Mouse (Mus musculus): Measurements from ENCODE around the gene Myrip. TPM values are rescaled to one million over a fixed set of nuclear protein-coding genes. Genes with fewer than 3 reads are reported as not detected.
"Not testable (repeated sequence)": the region's sequence is repeated elsewhere in the genome, so short reads cannot be mapped to it uniquely, and the experiment has no call there.

Myrip gene
- polyA plus RNA-seq, 1 experiment from 2014 or later, result 0.86 TPM

DNA sequence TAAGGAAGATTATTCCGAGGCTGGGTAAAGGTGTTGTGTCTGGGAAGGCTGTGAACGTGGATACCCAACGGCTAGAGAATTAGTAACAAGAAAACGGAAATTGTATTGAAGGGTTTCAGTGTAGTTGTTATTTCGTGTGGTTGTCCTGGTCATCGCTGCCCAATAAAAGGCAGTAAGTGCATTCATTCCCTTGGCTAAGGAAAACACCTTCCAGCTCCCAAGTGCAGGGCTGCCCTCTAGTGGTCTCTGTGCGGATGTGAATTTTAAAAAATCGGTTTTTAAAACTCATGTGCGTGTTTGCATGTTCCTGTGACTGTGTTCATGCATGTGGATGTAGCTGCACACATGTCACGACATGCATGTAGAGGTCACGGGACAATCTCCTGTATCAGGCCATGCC is 76.4 kb downstream of the Myrip start:
- no peaks in the 10 kb centered on the region for H3K36me3 ChIP-seq (ENCODE audit: control insufficient read depth, insufficient read depth, low read length)
- 31% methylated on average over 11 of the region's 11 CpGs for WGBS
- H3K4me3 ChIP-seq (ENCODE audit: low read depth, low read length), result no peak overlapping the region
- H3K9ac ChIP-seq (ENCODE audit: low read length), result no peak overlapping the region
- ATAC-seq (replicated peaks; ENCODE audit: low FRiP score) (no peak), DNase-seq (ENCODE audit: low spot score) (peak; percentile 61)
- H3K27me3 ChIP-seq (ENCODE audit: control insufficient read depth, insufficient read depth, low read length), result no peaks in the 10 kb centered on the region
- no peak overlapping the region for H3K4me2 ChIP-seq (ENCODE audit: low read depth, low read length, severe bottlenecking)
- no peaks in the 10 kb centered on the region for H3K9me3 ChIP-seq (ENCODE audit: control insufficient read depth, low read length)
- H3K4me1 ChIP-seq (replicated peaks; ENCODE audit: control insufficient read depth, insufficient read depth, low read length), result no peaks in the 10 kb centered on the region
- no peak overlapping the region for H3K27ac ChIP-seq (ENCODE audit: low read depth, low read length)

- DNase-seq (ENCODE audit: low spot score), result no peak
- WGBS, result 33% methylated on average over 9 of the region's 9 CpGs
Observed at GRCm38 (mm10) chr9:120395188-120395587, 93.9 kb downstream of the Myrip start.

DNA sequence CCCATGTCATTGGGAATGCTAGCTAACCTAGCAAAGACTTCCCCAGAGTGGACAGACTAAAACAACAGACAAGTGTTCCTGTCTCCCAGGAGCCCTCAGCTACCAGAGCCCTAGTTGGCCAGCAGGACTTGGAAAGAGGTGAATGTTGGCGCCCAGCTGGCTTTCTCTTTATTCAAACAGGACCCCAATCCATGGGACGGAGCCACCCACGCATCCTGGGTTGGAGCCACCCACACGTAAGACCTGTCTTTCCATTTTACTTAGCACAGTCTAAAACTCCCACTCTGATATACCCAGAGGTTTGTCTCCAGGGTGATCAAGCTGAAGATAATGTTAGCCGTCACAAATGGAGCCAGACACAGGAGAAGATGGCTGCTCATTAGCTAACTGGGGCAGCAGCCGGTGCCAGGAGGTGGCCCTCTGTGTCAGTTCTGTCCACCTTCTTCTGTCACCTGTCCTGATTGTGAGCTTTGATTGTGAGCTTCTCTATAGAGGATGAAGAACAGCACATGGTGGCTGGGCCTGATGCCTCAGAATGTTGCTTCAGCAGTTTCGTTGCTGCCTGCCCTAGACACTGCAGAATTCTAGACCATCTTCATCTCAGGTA is 95.4 kb downstream of the Myrip start:
- Histone ChIP-seq H3K36me3 (ENCODE audit: control insufficient read depth, insufficient read depth, low read length) (no peaks in the 10 kb centered on the region), H3K4me3 (ENCODE audit: low read depth, low read length) (no peak overlapping the region), H3K9ac (ENCODE audit: low read length) (no peak overlapping the region), H3K4me1 (replicated peaks; ENCODE audit: control insufficient read depth, insufficient read depth, low read length) (peaks cover 2% of the 10 kb centered on the region; the same call in 1 of the 2 replicates), H3K4me2 (ENCODE audit: low read depth, low read length, severe bottlenecking) (no peak overlapping the region), H3K9me3 (ENCODE audit: control insufficient read depth, low read length) (no peaks in the 10 kb centered on the region), H3K27me3 (ENCODE audit: control insufficient read depth, insufficient read depth, low read length) (no peaks in the 10 kb centered on the region), H3K27ac (ENCODE audit: low read depth, low read length) (no peak overlapping the region)
- no peak for DNase-seq (ENCODE audit: low spot score)
- ATAC-seq (replicated peaks; ENCODE audit: low FRiP score), result no peak
- WGBS, result 93% methylated on average over 7 of the region's 7 CpGs

More at GRCm38 (mm10) chr9:120395188-120395587, 93.9 kb downstream of the Myrip start:
- H3K4me3 ChIP-seq (ENCODE audit: low read depth, low read length), result no peak overlapping the region
- no peak overlapping the region; the same call in 1 of the 2 replicates for H3K4me2 ChIP-seq (ENCODE audit: low read depth, low read length, severe bottlenecking)
- no peak for ATAC-seq (replicated peaks; ENCODE audit: low FRiP score)
- no peaks in the 10 kb centered on the region for H3K36me3 ChIP-seq (ENCODE audit: control insufficient read depth, insufficient read depth, low read length)
- H3K27ac ChIP-seq (ENCODE audit: low read depth, low read length), result no peak overlapping the region
- H3K9ac ChIP-seq (ENCODE audit: low read length), result no peak overlapping the region; the same call in 1 of the 2 replicates
- H3K9me3 ChIP-seq (ENCODE audit: control insufficient read depth, low read length), result no peaks in the 10 kb centered on the region
- H3K4me1 ChIP-seq (replicated peaks; ENCODE audit: control insufficient read depth, insufficient read depth, low read length), result peaks cover 2% of the 10 kb centered on the region; the same call in 1 of the 2 replicates
- H3K27me3 ChIP-seq (ENCODE audit: control insufficient read depth, insufficient read depth, low read length), result no peaks in the 10 kb centered on the region

DNA sequence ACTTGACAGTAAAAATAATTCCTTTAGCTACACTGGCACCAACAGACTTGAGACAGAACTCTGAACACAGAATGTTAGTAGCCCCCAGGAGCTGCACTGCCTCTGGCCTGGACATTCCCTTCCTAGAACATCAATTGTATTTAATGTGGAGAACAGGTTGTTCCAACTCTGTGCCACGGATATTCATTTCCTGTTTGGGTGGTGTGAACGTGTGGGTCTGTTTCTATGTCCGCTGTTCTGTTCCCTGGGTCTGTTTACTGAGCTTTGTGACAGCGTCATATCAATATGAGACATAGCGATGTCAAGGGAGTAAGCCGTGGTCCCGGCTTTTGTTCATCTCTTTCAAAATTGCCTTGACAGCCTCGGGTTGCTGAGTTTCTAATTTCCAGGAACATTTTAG is 97.0 kb downstream of the Myrip start:
- no peaks in the 10 kb centered on the region for H3K36me3 ChIP-seq (ENCODE audit: control insufficient read depth, insufficient read depth, low read length)
- DNase-seq (ENCODE audit: low spot score) (no peak), ATAC-seq (replicated peaks; ENCODE audit: low FRiP score) (no peak)
- no peak overlapping the region for H3K27ac ChIP-seq (ENCODE audit: low read depth, low read length)
- WGBS, result 92% methylated on average over 8 of the region's 8 CpGs
- no peaks in the 10 kb centered on the region for H3K27me3 ChIP-seq (ENCODE audit: control insufficient read depth, insufficient read depth, low read length)
- H3K9me3 ChIP-seq (ENCODE audit: control insufficient read depth, low read length), result no peaks in the 10 kb centered on the region
- no peak overlapping the region for H3K4me2 ChIP-seq (ENCODE audit: low read depth, low read length, severe bottlenecking)
- peaks cover 2% of the 10 kb centered on the region; the same call in 1 of the 2 replicates for H3K4me1 ChIP-seq (replicated peaks; ENCODE audit: control insufficient read depth, insufficient read depth, low read length)
- H3K4me3 ChIP-seq (ENCODE audit: low read depth, low read length), result no peak overlapping the region
- H3K9ac ChIP-seq (ENCODE audit: low read length), result no peak overlapping the region

GRCm38 (mm10) chr9:120399537-120399936 is 98.2 kb downstream of the Myrip start:
- not testable (repeated sequence) for ATAC-seq (replicated peaks; ENCODE audit: low FRiP score); DNase-seq (ENCODE audit: low spot score); H3K9ac ChIP-seq (ENCODE audit: low read length); H3K4me3 ChIP-seq (ENCODE audit: low read depth, low read length); H3K9me3 ChIP-seq (ENCODE audit: control insufficient read depth, low read length); H3K27me3 ChIP-seq (ENCODE audit: control insufficient read depth, insufficient read depth, low read length); H3K27ac ChIP-seq (ENCODE audit: low read depth, low read length); H3K36me3 ChIP-seq (ENCODE audit: control insufficient read depth, insufficient read depth, low read length); H3K4me2 ChIP-seq (ENCODE audit: low read depth, low read length, severe bottlenecking); H3K4me1 ChIP-seq (replicated peaks; ENCODE audit: control insufficient read depth, insufficient read depth, low read length)
- 88% methylated on average over 2 of the region's 2 CpGs for WGBS

GRCm38 (mm10) chr9:120402368-120402767 is 101.1 kb downstream of the Myrip start:
- no peaks in the 10 kb centered on the region for H3K27me3 ChIP-seq (ENCODE audit: control insufficient read depth, insufficient read depth, low read length)
- no peaks in the 10 kb centered on the region for H3K9me3 ChIP-seq (ENCODE audit: control insufficient read depth, low read length)
- H3K36me3 ChIP-seq (ENCODE audit: control insufficient read depth, insufficient read depth, low read length), result no peaks in the 10 kb centered on the region
- no peak overlapping the region for H3K4me3 ChIP-seq (ENCODE audit: low read depth, low read length)
- no peak for DNase-seq (ENCODE audit: low spot score)
- H3K4me2 ChIP-seq (ENCODE audit: low read depth, low read length, severe bottlenecking), result no peak overlapping the region
- no peaks in the 10 kb centered on the region for H3K4me1 ChIP-seq (replicated peaks; ENCODE audit: control insufficient read depth, insufficient read depth, low read length)
- 87% methylated on average over 3 of the region's 3 CpGs for whole genome bisulfite sequencing
- H3K9ac ChIP-seq (ENCODE audit: low read length), result no peak overlapping the region
- no peak for ATAC-seq (replicated peaks; ENCODE audit: low FRiP score)
- H3K27ac ChIP-seq (ENCODE audit: low read depth, low read length), result no peak overlapping the region

GRCm38 (mm10) chr9:120403661-120404060 is 102.3 kb downstream of the Myrip start:
- Histone ChIP-seq H3K27me3 (ENCODE audit: control insufficient read depth, insufficient read depth, low read length) (no peaks in the 10 kb centered on the region), H3K4me1 (replicated peaks; ENCODE audit: control insufficient read depth, insufficient read depth, low read length) (no peaks in the 10 kb centered on the region), H3K9me3 (ENCODE audit: control insufficient read depth, low read length) (no peaks in the 10 kb centered on the region), H3K9ac (ENCODE audit: low read length) (no peak overlapping the region), H3K27ac (ENCODE audit: low read depth, low read length) (no peak overlapping the region), H3K4me2 (ENCODE audit: low read depth, low read length, severe bottlenecking) (no peak overlapping the region), H3K36me3 (ENCODE audit: control insufficient read depth, insufficient read depth, low read length) (no peaks in the 10 kb centered on the region), H3K4me3 (ENCODE audit: low read depth, low read length) (no peak overlapping the region)
- WGBS, result 83% methylated on average over 5 of the region's 5 CpGs
- no peak for ATAC-seq (replicated peaks; ENCODE audit: low FRiP score)
- DNase-seq (ENCODE audit: low spot score), result no peak

GRCm38 (mm10) chr9:120409663-120410181 is 108.4 kb downstream of the Myrip start:
- Histone ChIP-seq H3K9ac (ENCODE audit: low read length) (no peak overlapping the region), H3K4me1 (replicated peaks; ENCODE audit: control insufficient read depth, insufficient read depth, low read length) (no peaks in the 10 kb centered on the region), H3K27me3 (ENCODE audit: control insufficient read depth, insufficient read depth, low read length) (no peaks in the 10 kb centered on the region), H3K4me3 (ENCODE audit: low read depth, low read length) (no peak overlapping the region), H3K27ac (ENCODE audit: low read depth, low read length) (no peak overlapping the region), H3K36me3 (ENCODE audit: control insufficient read depth, insufficient read depth, low read length) (no peaks in the 10 kb centered on the region), H3K4me2 (ENCODE audit: low read depth, low read length, severe bottlenecking) (no peak overlapping the region), H3K9me3 (ENCODE audit: control insufficient read depth, low read length) (no peaks in the 10 kb centered on the region)
- no peak for ATAC-seq (replicated peaks; ENCODE audit: low FRiP score)
- 77% methylated on average over 17 of the region's 17 CpGs for WGBS
- no peak for DNase-seq (ENCODE audit: low spot score)

DNA sequence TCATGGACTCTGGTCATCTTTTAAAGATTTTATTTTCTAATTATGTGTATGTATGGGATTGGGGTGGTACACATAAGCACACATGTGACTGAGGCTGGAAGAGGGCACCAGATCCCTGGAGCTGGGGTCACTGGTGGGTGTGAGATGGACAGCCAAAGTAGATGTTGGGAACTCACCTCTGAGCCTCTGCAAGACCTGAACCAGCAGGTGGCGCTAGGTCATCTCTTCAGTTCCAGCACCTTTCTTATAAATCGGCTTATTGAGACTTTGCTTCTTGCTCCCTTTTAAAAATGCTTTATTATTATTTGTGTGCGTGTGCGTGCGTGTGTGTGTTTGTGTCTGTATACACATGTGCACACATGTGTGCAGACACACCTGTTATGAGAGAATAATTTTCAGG is 109.1 kb downstream of the Myrip start:
- Histone ChIP-seq H3K9me3 (ENCODE audit: control insufficient read depth, low read length) (no peaks in the 10 kb centered on the region), H3K4me1 (replicated peaks; ENCODE audit: control insufficient read depth, insufficient read depth, low read length) (no peaks in the 10 kb centered on the region), H3K36me3 (ENCODE audit: control insufficient read depth, insufficient read depth, low read length) (no peaks in the 10 kb centered on the region), H3K4me2 (ENCODE audit: low read depth, low read length, severe bottlenecking) (no peak overlapping the region), H3K9ac (ENCODE audit: low read length) (no peak overlapping the region), H3K27me3 (ENCODE audit: control insufficient read depth, insufficient read depth, low read length) (no peaks in the 10 kb centered on the region), H3K4me3 (ENCODE audit: low read depth, low read length) (no peak overlapping the region), H3K27ac (ENCODE audit: low read depth, low read length) (no peak overlapping the region)
- 32% methylated on average over 5 of the region's 5 CpGs for WGBS
- ATAC-seq (replicated peaks; ENCODE audit: low FRiP score), result no peak
- peak; percentile 73 for DNase-seq (ENCODE audit: low spot score)
